Mouse (Mus musculus) embryo, embryonic 10.5 days (tissue): ENCODE results near the gene Ccl6.
A peak's percentile ranks its signal among the peaks of the same experiment; 100 is the strongest.

Source experiments
- DNase-seq: peaks from one replicate; pipeline ENCODE4 v3.0.0-alpha.2; 2015; ENCODE audit warnings: low spot score

Ccl6 gene

DNA sequence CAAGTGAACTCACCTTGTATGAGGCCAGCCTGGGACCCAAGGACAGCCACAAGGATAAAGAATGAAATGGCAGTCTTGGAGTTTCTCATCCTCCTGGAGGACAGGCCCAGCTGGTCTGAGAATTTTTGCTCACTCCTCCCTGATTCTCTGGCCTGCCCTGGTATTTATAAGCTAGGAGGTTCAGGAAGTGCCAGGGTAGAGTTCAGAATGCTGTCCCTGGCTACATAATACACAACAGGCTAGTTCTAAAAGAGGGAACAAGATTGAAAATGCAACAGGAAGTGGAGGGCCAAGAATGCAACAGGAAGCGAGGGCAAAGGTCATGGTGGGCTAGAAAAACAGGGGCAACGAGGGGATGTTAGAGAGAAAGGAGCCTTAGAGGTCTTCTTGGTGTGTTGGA is at the start of gene Ccl6:
Gene Ccl6 (minus strand): TSS at position 235 of the 400 bp plus-strand sequence.
- DNase-seq = peak; percentile 38

DNA sequence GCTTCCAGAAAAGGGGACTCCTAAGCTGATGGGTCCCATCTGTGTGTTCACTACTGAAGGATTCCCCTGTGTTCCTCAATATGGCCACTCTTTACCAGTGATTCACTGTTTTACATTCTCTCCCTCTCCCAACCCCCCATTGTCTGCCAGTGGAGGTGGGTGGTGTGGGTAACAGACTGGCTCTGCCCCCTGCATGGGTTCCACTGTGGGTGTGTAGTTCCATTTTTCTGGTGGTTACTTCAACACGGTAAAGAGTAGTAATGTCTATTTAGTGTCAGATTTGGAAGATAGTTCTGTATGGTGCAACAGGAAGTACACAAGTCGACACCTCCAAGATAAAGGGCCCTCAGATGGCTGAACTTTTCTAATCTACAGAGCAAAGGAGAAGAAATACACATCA is 48.3 kb upstream of the Ccl6 start:
- no peak for DNase-seq

- no peak for DNase-seq
Measured at GRCm38 (mm10) chr11:83640141-83640540, 47.3 kb upstream of the Ccl6 start.

GRCm38 (mm10) chr11:83639533-83639932 is 46.6 kb upstream of the Ccl6 start:
- DNase-seq = peak; percentile 10

DNA sequence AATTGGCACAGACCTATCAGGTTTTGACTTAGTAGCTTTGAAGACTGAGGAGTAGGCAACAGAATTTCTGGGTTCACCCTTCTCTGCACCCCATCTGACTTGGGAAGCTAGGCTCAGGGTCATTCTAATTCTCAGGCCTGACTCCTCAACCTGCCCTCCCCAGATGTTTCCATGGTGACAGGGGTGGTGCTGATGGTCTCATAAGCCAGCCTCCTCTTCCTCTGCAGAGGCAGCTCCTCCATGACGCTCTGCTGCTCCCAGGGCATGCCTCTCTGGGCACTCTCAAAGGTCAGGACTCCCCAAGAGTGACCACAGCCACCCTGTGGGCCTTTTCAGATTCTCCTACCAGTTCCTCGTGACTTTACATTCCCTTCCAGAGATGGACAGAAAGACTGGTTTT is 46.0 kb upstream of the Ccl6 start:
- no peak for DNase-seq

- DNase-seq = no peak
Measured at GRCm38 (mm10) chr11:83636742-83637235, 43.9 kb upstream of the Ccl6 start.

GRCm38 (mm10) chr11:83634898-83635297 is 42.0 kb upstream of the Ccl6 start:
- no peak for DNase-seq

DNA sequence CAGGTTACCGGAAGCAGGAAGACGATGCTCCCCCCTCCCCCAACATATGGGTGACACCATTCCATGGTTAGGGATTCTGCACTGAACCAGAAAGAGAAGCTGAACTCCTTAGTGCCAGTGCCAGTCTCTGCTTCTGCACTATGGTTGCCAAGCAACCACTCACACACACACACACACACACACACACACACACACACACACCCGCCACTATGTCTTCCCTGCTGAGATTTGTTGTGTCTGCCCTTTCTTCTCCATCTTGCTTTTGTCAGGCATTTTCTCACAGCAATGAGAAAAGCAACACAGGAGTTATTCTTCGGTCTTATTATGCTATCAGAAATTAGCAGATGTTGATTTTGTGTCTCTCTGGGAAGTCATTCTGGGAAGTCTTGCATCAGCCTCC is 41.5 kb upstream of the Ccl6 start:
- peak; percentile 9 for DNase-seq

DNA sequence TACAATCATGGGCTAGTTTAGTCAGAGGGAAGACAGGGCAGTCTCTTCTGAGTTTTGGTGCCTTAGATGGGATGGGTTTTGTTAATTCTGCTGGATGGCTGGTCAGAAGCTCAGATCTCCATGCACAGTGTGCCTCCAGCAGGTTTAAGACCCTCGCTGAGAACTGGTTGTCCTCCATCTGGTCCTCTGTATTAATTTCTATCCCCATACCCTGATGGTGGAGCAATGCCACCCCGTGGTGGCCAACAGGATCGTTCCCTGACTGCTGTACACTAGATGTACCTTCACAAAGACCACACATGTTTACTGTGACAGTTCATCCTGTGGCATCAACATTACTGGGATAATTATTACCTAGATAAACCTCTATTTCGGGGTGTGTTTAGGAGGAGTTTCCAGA is 39.9 kb upstream of the Ccl6 start:
- DNase-seq = no peak

DNA sequence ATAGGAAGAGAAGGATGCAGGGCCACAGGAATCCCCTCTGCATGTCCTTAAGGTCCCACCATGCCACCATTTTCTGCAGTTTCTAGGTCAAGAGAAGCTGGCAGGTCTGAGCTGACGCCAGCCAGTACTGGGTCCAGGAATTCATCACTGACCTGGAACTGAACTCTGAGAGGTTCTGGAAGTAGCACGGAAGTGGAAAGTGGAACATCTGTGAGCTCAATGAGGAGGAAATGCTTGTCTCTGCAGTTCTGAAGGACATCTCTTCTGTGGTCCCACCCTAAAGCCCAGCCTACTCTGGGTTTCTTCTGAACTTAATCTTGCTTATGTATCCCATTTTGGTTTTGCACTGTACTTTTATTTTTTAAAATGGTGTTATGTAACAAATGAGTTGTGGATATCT is 38.2 kb upstream of the Ccl6 start:
- DNase-seq = no peak

GRCm38 (mm10) chr11:83630630-83631029 is 37.7 kb upstream of the Ccl6 start:
- no peak for DNase-seq

DNA sequence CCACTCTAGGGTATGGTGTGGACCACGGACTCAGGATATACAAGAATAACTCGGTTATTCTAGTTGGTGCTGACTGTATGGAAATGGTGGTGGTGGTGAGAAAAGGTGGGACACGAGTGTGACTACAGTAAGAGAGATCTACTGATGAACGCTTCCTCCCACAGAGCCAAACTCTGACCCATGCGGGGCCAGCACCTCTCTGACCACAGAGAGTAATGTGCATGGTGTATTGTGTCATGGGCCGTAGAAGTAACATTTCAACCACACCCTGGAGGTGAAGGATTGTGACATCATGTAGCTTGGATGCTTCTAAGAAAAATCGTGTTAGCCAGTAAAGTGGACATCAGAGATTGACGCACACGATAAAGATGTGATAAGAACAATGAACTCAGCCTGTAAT is 35.9 kb upstream of the Ccl6 start:
- DNase-seq = no peak

- no peak for DNase-seq
Measured at GRCm38 (mm10) chr11:83623586-83623985, 30.7 kb upstream of the Ccl6 start.

- no peak for DNase-seq
Measured at GRCm38 (mm10) chr11:83619037-83619436, 26.1 kb upstream of the Ccl6 start.

- DNase-seq = no peak
Measured at GRCm38 (mm10) chr11:83618238-83618637, 25.4 kb upstream of the Ccl6 start.

DNA sequence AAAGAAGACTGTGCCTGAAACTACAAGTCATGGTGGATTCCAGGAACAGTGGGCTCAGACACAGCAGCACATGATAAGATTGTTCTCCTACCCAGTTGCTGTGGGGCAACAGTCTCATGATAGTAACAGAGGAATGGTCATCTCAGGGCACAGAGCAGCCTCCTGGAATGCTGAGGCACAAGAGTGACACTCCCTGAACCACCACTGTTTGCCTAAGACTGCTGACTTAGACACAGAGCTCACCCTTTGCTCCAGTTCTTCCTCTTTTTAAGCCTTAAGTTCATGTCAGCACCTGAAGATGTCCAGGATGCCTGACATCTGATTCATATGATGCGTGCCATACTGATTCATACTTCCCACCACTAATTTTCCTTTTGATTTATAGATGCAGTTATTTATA is 23.7 kb upstream of the Ccl6 start:
- DNase-seq = no peak

DNA sequence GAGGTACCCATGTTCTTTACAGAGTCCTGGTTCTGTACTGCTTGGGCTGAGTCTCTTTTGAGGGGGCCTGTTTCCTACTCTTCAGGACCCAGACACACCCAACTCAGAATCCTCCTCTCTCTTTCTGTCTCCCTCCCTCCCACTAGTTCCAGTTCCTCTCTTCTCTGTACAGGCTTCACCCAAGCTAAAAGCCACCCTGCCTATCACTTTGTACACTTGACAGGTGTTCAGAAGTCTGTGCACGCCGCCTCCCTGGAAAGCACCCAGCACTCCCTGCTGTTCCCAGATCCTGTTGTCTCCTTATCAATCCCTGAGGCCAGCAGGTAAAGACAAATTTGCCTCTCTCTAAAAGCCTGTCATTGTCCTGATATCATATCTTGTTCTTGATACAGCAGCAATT is 18.0 kb upstream of the Ccl6 start:
- no peak for DNase-seq

- DNase-seq = no peak
Measured at GRCm38 (mm10) chr11:83606396-83606795, 13.5 kb upstream of the Ccl6 start.

GRCm38 (mm10) chr11:83605535-83605934 is 12.6 kb upstream of the Ccl6 start:
- no peak for DNase-seq

GRCm38 (mm10) chr11:83604698-83605097 is 11.8 kb upstream of the Ccl6 start:
- DNase-seq = no peak

DNA sequence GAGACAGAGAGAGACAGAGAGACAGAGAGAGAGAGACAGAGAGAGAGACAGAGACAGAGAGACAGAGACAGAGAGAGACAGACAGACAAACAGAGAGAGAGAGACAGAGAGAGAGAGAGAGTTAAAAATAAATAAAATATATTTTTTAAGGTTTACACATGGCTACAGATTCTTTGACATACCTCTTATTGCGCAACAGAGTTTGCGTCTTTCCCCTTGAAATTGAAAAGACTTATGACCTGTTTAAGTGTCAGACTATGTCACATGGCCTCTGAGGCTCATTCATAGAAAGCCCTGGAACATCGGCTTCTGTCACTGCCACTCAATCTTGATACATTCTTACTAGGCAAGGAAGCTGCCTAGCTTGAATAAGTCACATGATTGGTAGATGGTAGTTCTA is 10.5 kb upstream of the Ccl6 start:
- no peak for DNase-seq

DNA sequence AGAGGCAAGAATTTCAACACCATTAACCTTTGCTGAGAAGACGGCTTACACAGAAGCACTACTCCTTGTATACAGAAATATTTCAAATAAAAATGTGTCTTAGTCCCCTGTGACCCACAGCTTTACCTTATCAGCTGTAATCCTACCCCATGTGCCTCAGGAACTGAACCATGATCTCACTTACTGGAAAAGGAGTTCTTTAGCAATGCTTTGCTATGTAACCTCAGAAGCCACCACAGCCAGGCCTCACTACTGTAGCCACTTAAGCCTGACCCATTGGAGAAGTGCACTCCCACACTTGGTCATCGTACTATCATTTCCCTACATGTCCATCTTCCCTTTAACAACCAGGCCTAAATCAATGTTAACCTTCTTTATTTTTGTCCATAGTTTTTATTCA is 7.7 kb upstream of the Ccl6 start:
- no peak for DNase-seq

GRCm38 (mm10) chr11:83598991-83599390 is 6.1 kb upstream of the Ccl6 start:
- no peak for DNase-seq

- DNase-seq = no peak
Measured at GRCm38 (mm10) chr11:83598207-83598837, 5.4 kb upstream of the Ccl6 start.

- DNase-seq = no peak
Measured at GRCm38 (mm10) chr11:83597796-83598195, 4.9 kb upstream of the Ccl6 start.
